Mouse (Mus musculus): ENCODE results near the gene Pgm2. TPM values are rescaled to one million over a fixed set of nuclear protein-coding genes. Genes with fewer than 3 reads are reported as not detected.

The Pgm2 gene
- polyA plus RNA-seq, 1 experiment, result 13.0 TPM

- TF ChIP-seq CEBPB (IDR thresholded peaks at IDR 0.05; ENCODE audit: insufficient read depth, poor library complexity, severe bottlenecking) (no peak), MYOG (IDR thresholded peaks at IDR 0.05; ENCODE audit: control insufficient read depth in 1 of 3, insufficient read depth in 1 of 3, insufficient read length in 2 of 3, low read depth in 2 of 3) (no peak), E2F4 (IDR thresholded peaks at IDR 0.05; ENCODE audit: insufficient read depth) (no peak), MYOD1 (IDR thresholded peaks at IDR 0.05; ENCODE audit: control insufficient read depth in 1 of 3, insufficient read length in 2 of 3, low read depth in 2 of 3) (no peak), POLR2A (IDR thresholded peaks at IDR 0.05; ENCODE audit: insufficient read length, low read depth) (no peak), REST (IDR thresholded peaks at IDR 0.05; ENCODE audit: insufficient read depth, insufficient read length) (no peak), POLR2AphosphoS2 (IDR thresholded peaks at IDR 0.05; ENCODE audit: insufficient read length, low read depth) (no peak), USF1 (IDR thresholded peaks at IDR 0.05; ENCODE audit: low read depth) (no peak)
- no peak overlapping the region for H3K4me2 ChIP-seq (ENCODE audit: low read depth)
- H3K36me3 ChIP-seq (ENCODE audit: control insufficient read depth, insufficient read depth), result no peaks in the 10 kb centered on the region
- no peak overlapping the region for H3ac ChIP-seq (ENCODE audit: control insufficient read depth, insufficient read length)
- H3K79me2 ChIP-seq (ENCODE audit: control insufficient read depth, insufficient read depth), result no peaks in the 10 kb centered on the region
- no peak overlapping the region for H3K4me3 ChIP-seq
- no peaks in the 10 kb centered on the region for H3K27me3 ChIP-seq (ENCODE audit: control insufficient read depth, insufficient read depth, insufficient read length)
Observed at GRCm38 (mm10) chr5:64077353-64077752, 15.4 kb upstream of the Pgm2 start.

GRCm38 (mm10) chr5:64078740-64079461, 13.8 kb upstream of the Pgm2 start:
- TF ChIP-seq POLR2AphosphoS2 (IDR thresholded peaks at IDR 0.05; ENCODE audit: insufficient read length, low read depth), result no peak
- TF ChIP-seq TCF12 (IDR thresholded peaks at IDR 0.05; ENCODE audit: insufficient read depth, poor library complexity, severe bottlenecking), result no peak
- no peak for TF ChIP-seq MYOG (IDR thresholded peaks at IDR 0.05; ENCODE audit: control insufficient read depth in 1 of 3, insufficient read depth in 1 of 3, insufficient read length in 2 of 3, low read depth in 2 of 3)
- TF ChIP-seq MYOD1 (IDR thresholded peaks at IDR 0.05; ENCODE audit: control insufficient read depth in 1 of 3, insufficient read length in 2 of 3, low read depth in 2 of 3), result no peak
- no peak for TF ChIP-seq USF1 (IDR thresholded peaks at IDR 0.05; ENCODE audit: low read depth)
- no peak for TF ChIP-seq CEBPB (IDR thresholded peaks at IDR 0.05; ENCODE audit: insufficient read depth, poor library complexity, severe bottlenecking)
- no peak for TF ChIP-seq REST (IDR thresholded peaks at IDR 0.05; ENCODE audit: insufficient read depth, insufficient read length)
- TF ChIP-seq POLR2A (IDR thresholded peaks at IDR 0.05; ENCODE audit: insufficient read length, low read depth), result no peak
- TF ChIP-seq E2F4 (IDR thresholded peaks at IDR 0.05; ENCODE audit: insufficient read depth), result no peak
- no peak for TF ChIP-seq MAX (IDR thresholded peaks at IDR 0.05; ENCODE audit: low read depth)
- no peak overlapping the region for H3K4me2 ChIP-seq (ENCODE audit: low read depth)
- no peaks in the 10 kb centered on the region for H3K79me2 ChIP-seq (ENCODE audit: control insufficient read depth, insufficient read depth)
- no peaks in the 10 kb centered on the region for H3K27me3 ChIP-seq (ENCODE audit: control insufficient read depth, insufficient read depth, insufficient read length)
- no peak overlapping the region for H3ac ChIP-seq (ENCODE audit: control insufficient read depth, insufficient read length)
- no peaks in the 10 kb centered on the region for H3K36me3 ChIP-seq (ENCODE audit: control insufficient read depth, insufficient read depth)
- H3K4me3 ChIP-seq, result no peak overlapping the region

DNA sequence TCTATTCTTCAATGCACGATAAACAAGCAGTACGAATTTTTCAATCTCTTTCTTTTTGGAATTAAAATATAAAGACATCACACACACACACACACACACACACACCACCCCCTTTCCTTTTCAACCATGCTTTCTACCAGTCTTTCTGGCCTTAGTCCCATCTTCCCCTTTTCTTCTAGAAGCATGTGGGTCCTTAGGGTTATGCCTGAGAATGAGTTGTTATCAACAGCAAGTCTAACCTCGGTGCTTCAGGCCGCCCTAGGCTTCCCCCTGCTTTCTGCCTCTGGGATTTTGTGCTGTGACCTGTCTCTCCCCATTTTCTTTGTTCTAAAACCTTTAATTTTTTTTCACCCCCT, 13.3 kb upstream of the Pgm2 start:
- no peak overlapping the region for H3ac ChIP-seq (ENCODE audit: control insufficient read depth, insufficient read length)
- no peak overlapping the region for H3K4me3 ChIP-seq
- no peak overlapping the region for H3K4me2 ChIP-seq (ENCODE audit: low read depth)
- TF ChIP-seq TCF3 (IDR thresholded peaks at IDR 0.05; ENCODE audit: insufficient read length, low read depth), result no peak
- TF ChIP-seq MYOD1 (IDR thresholded peaks at IDR 0.05; ENCODE audit: control insufficient read depth in 1 of 3, insufficient read length in 2 of 3, low read depth in 2 of 3), result no peak
- TF ChIP-seq POLR2AphosphoS2 (IDR thresholded peaks at IDR 0.05; ENCODE audit: insufficient read length, low read depth), result no peak
- TF ChIP-seq SRF (IDR thresholded peaks at IDR 0.05; ENCODE audit: control insufficient read depth, insufficient read length, low read depth), result no peak
- no peak for TF ChIP-seq USF1 (IDR thresholded peaks at IDR 0.05; ENCODE audit: low read depth)
- no peak for TF ChIP-seq MYOG (IDR thresholded peaks at IDR 0.05; ENCODE audit: control insufficient read depth in 1 of 3, insufficient read depth in 1 of 3, insufficient read length in 2 of 3, low read depth in 2 of 3)
- no peak for TF ChIP-seq TCF12 (IDR thresholded peaks at IDR 0.05; ENCODE audit: insufficient read depth, poor library complexity, severe bottlenecking)
- TF ChIP-seq CEBPB (IDR thresholded peaks at IDR 0.05; ENCODE audit: insufficient read depth, poor library complexity, severe bottlenecking), result no peak
- no peak for TF ChIP-seq MAX (IDR thresholded peaks at IDR 0.05; ENCODE audit: low read depth)
- no peak for TF ChIP-seq REST (IDR thresholded peaks at IDR 0.05; ENCODE audit: insufficient read depth, insufficient read length)
- TF ChIP-seq E2F4 (IDR thresholded peaks at IDR 0.05; ENCODE audit: insufficient read depth), result no peak
- no peak for TF ChIP-seq POLR2A (IDR thresholded peaks at IDR 0.05; ENCODE audit: insufficient read length, low read depth)
- H3K79me2 ChIP-seq (ENCODE audit: control insufficient read depth, insufficient read depth), result no peaks in the 10 kb centered on the region
- no peaks in the 10 kb centered on the region for H3K36me3 ChIP-seq (ENCODE audit: control insufficient read depth, insufficient read depth)
- no peaks in the 10 kb centered on the region for H3K27me3 ChIP-seq (ENCODE audit: control insufficient read depth, insufficient read depth, insufficient read length)

- Histone ChIP-seq H3K4me2 (ENCODE audit: low read depth) (no peak overlapping the region), H3ac (ENCODE audit: control insufficient read depth, insufficient read length) (no peak overlapping the region), H3K4me3 (no peak overlapping the region), H3K79me2 (ENCODE audit: control insufficient read depth, insufficient read depth) (no peaks in the 10 kb centered on the region), H3K27me3 (ENCODE audit: control insufficient read depth, insufficient read depth, insufficient read length) (no peaks in the 10 kb centered on the region), H3K36me3 (ENCODE audit: control insufficient read depth, insufficient read depth) (no peaks in the 10 kb centered on the region)
- TF ChIP-seq REST (IDR thresholded peaks at IDR 0.05; ENCODE audit: insufficient read depth, insufficient read length) (no peak), TCF3 (IDR thresholded peaks at IDR 0.05; ENCODE audit: insufficient read length, low read depth) (no peak), E2F4 (IDR thresholded peaks at IDR 0.05; ENCODE audit: insufficient read depth) (no peak), POLR2A (IDR thresholded peaks at IDR 0.05; ENCODE audit: insufficient read length, low read depth) (no peak), TCF12 (IDR thresholded peaks at IDR 0.05; ENCODE audit: insufficient read depth, poor library complexity, severe bottlenecking) (no peak), MYOD1 (IDR thresholded peaks at IDR 0.05; ENCODE audit: control insufficient read depth in 1 of 3, insufficient read length in 2 of 3, low read depth in 2 of 3) (no peak), USF1 (IDR thresholded peaks at IDR 0.05; ENCODE audit: low read depth) (no peak), POLR2AphosphoS2 (IDR thresholded peaks at IDR 0.05; ENCODE audit: insufficient read length, low read depth) (no peak), CEBPB (IDR thresholded peaks at IDR 0.05; ENCODE audit: insufficient read depth, poor library complexity, severe bottlenecking) (no peak), MAX (IDR thresholded peaks at IDR 0.05; ENCODE audit: low read depth) (no peak), MYOG (IDR thresholded peaks at IDR 0.05; ENCODE audit: control insufficient read depth in 1 of 3, insufficient read depth in 1 of 3, insufficient read length in 2 of 3, low read depth in 2 of 3) (no peak), SRF (IDR thresholded peaks at IDR 0.05; ENCODE audit: control insufficient read depth, insufficient read length, low read depth) (no peak)
Observed at GRCm38 (mm10) chr5:64083447-64084359, 9.0 kb upstream of the Pgm2 start.
